Mouse (Mus musculus) liver, postnatal 0 days (tissue): Measurements from ENCODE around the gene Specc1.

Experiments used
- CTCF ChIP-seq: sonication (generic); IDR thresholded peaks from 2 replicates; pipeline ENCODE4 v1.5.1; 2016; ENCODE audit warnings: antibody characterized with exemption, low read depth
- EP300 ChIP-seq: IDR thresholded peaks from 2 replicates; pipeline ENCODE4 v1.6.1; 2016; ENCODE audit warnings: antibody characterized with exemption, low read depth, mild to moderate bottlenecking

DNA sequence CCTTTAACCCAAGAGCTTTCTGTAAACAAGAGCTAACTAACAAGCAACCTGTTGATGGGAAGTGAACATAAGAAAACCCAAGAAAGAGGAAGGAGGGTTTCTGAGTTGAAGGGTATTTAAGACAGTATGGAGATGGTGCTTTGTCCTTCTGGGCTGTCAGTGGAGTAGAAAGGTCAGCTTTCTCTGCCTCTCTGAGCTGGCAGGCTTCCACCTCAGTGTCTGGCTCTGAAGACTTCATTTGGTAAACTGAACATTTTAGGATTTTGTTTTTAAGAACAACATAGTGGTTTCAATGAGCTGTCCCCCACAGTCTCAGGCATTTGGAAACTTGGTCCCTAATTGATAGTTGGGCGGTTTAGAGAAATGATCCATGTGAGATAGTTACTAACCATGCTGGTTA, 18.8 kb upstream of the Specc1 start:
- TF ChIP-seq EP300 (no peak), CTCF (no peak)
